Mouse (Mus musculus): ENCODE data around the gene Gm10334.
"Not testable (repeated sequence)": the region's sequence is repeated elsewhere in the genome, so short reads cannot be mapped to it uniquely, and the experiment has no call there.

DNA sequence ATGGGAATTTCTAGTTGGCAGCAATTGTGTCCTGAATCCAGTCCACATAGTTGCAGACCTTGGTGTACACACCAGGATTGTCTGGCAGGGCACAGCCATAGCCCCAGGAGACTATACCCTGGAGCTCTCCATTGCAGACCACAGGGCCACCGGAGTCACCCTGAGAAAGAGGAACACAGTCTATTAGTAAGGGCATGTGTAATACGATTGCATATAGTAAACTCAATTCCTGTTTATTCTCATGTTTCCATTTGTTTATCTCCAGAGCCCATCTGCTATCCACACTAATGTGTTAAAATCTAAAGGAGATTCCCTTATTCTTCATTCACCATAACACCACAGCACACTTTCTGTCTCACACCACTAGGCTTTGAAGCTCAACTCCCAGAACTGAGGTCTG, 3.7 kb downstream of the Gm10334 start:
- TF ChIP-seq CTCF (IDR thresholded peaks at IDR 0.05; ENCODE audit: extremely low read depth, insufficient read depth, insufficient read length, insufficient replicate concordance); POLR2A (IDR thresholded peaks at IDR 0.05; ENCODE audit: low read depth, low read length): not testable (repeated sequence)
